Mouse (Mus musculus): ENCODE results near the gene Gatd1. TPM values are rescaled to one million over a fixed set of nuclear protein-coding genes. Genes with fewer than 3 reads are reported as not detected.
"Not testable (repeated sequence)": the region's sequence is repeated elsewhere in the genome, so short reads cannot be mapped to it uniquely, and the experiment has no call there.

Gatd1 gene
- polyA plus RNA-seq, 1 experiment from 2014 or later, result 34.0 TPM

GRCm38 (mm10) chr7:141407670-141408069 lies 6.3 kb downstream of the Gatd1 start:
- not testable (repeated sequence) for H3K4me1 ChIP-seq (ENCODE audit: control insufficient read depth, insufficient read depth, low read length); ATAC-seq (ENCODE audit: low FRiP score); DNase-seq (ENCODE audit: low spot score, missing footprints); H3K4me2 ChIP-seq; H3K36me3 ChIP-seq (ENCODE audit: control insufficient read depth, insufficient read depth, low read length); H3K9ac ChIP-seq (ENCODE audit: low read length); H3K4me3 ChIP-seq (ENCODE audit: low read depth, low read length); H3K27me3 ChIP-seq (ENCODE audit: control insufficient read depth, insufficient read depth, low read length); H3K27ac ChIP-seq (ENCODE audit: low read depth, low read length); H3K9me3 ChIP-seq (ENCODE audit: control insufficient read depth, low read length)
- 97% methylated on average over 7 of the region's 7 CpGs for WGBS

- no peaks in the 10 kb centered on the region for H3K27me3 ChIP-seq (ENCODE audit: control insufficient read depth, insufficient read depth, low read length)
- ATAC-seq (ENCODE audit: low FRiP score) (no peak), DNase-seq (ENCODE audit: low spot score, missing footprints) (no peak)
- H3K4me2 ChIP-seq, result no peak overlapping the region
- WGBS, result 81% methylated on average over 4 of the region's 4 CpGs
- peaks cover 14% of the 10 kb centered on the region for H3K36me3 ChIP-seq (ENCODE audit: control insufficient read depth, insufficient read depth, low read length)
- H3K27ac ChIP-seq (ENCODE audit: low read depth, low read length), result no peak overlapping the region
- no peak overlapping the region for H3K4me3 ChIP-seq (ENCODE audit: low read depth, low read length)
- no peaks in the 10 kb centered on the region for H3K9me3 ChIP-seq (ENCODE audit: control insufficient read depth, low read length)
- no peaks in the 10 kb centered on the region for H3K4me1 ChIP-seq (ENCODE audit: control insufficient read depth, insufficient read depth, low read length)
- no peak overlapping the region for H3K9ac ChIP-seq (ENCODE audit: low read length)
Measured at GRCm38 (mm10) chr7:141405466-141405865, 8.5 kb downstream of the Gatd1 start.

DNA sequence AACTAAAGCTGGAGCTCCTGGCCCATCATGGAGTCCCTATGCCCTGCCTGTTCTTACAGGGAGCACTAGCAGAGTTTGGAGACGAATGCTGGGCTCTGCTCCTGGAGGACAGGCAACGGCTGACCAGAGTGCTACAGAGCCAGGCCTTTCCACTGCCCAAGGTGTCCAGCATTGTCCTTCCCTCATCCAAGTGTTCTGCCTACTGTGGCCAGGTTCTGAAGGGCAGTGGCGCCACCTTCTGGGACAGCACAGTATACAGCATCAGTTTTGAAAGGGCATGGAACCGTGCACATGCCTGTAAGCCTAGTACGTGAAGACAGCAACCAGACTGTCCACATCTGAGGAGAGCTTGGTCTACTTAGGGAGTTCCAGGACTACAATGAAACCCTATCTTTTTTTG lies 10.6 kb downstream of the Gatd1 start:
- WGBS, result 55% methylated on average over 5 of the region's 5 CpGs
- H3K27ac ChIP-seq (ENCODE audit: low read depth, low read length), result no peak overlapping the region
- peak; percentile 54; the same call in 1 of the 2 replicates for ATAC-seq (ENCODE audit: low FRiP score)
- H3K4me3 ChIP-seq (ENCODE audit: low read depth, low read length), result no peak overlapping the region
- no peaks in the 10 kb centered on the region for H3K9me3 ChIP-seq (ENCODE audit: control insufficient read depth, low read length)
- no peak overlapping the region for H3K4me2 ChIP-seq
- no peak overlapping the region for H3K9ac ChIP-seq (ENCODE audit: low read length)
- DNase-seq (ENCODE audit: low spot score, missing footprints), result peak; percentile 88
- no peaks in the 10 kb centered on the region for H3K4me1 ChIP-seq (ENCODE audit: control insufficient read depth, insufficient read depth, low read length)
- peaks cover 16% of the 10 kb centered on the region for H3K36me3 ChIP-seq (ENCODE audit: control insufficient read depth, insufficient read depth, low read length)
- no peaks in the 10 kb centered on the region for H3K27me3 ChIP-seq (ENCODE audit: control insufficient read depth, insufficient read depth, low read length)

GRCm38 (mm10) chr7:141395348-141395747 lies 18.6 kb downstream of the Gatd1 start:
- H3K9me3 ChIP-seq (ENCODE audit: control insufficient read depth, low read length), result no peaks in the 10 kb centered on the region
- H3K4me1 ChIP-seq (ENCODE audit: control insufficient read depth, insufficient read depth, low read length), result peaks cover 12% of the 10 kb centered on the region
- WGBS, result 57% methylated on average over 1 of the region's 1 CpGs
- DNase-seq (ENCODE audit: low spot score, missing footprints) (no peak), ATAC-seq (ENCODE audit: low FRiP score) (no peak)
- no peak overlapping the region for H3K4me3 ChIP-seq (ENCODE audit: low read depth, low read length)
- peaks cover 8% of the 10 kb centered on the region; the same call in 1 of the 2 replicates for H3K36me3 ChIP-seq (ENCODE audit: control insufficient read depth, insufficient read depth, low read length)
- no peak overlapping the region for H3K27ac ChIP-seq (ENCODE audit: low read depth, low read length)
- no peak overlapping the region for H3K4me2 ChIP-seq
- no peak overlapping the region for H3K9ac ChIP-seq (ENCODE audit: low read length)
- H3K27me3 ChIP-seq (ENCODE audit: control insufficient read depth, insufficient read depth, low read length), result 0 out of 2 replicates have a peak, but pooled peaks cover 2% of the 10 kb centered on the region

DNA sequence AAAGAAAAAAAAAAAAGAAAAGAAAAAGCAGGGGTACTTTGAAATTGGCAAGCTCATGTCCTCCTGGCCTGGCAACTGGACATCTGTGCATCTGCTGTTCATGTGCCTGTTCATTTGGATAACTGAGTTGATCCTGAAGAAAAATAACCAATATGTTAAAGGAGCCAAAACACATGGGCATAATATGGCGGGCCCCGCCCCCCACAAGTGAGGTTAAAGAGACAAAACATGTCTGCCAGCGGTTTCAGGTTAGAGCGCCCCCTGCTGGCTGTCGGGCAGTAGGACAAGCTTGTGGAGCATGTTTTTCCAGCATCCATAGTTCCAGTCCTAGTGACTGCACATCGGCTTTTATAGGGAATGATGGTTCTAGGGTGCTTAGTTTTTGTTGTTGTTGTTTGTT lies 19.2 kb downstream of the Gatd1 start:
- H3K4me3 ChIP-seq (ENCODE audit: low read depth, low read length), result no peak overlapping the region
- no peaks in the 10 kb centered on the region for H3K9me3 ChIP-seq (ENCODE audit: control insufficient read depth, low read length)
- H3K27ac ChIP-seq (ENCODE audit: low read depth, low read length), result no peak overlapping the region
- H3K9ac ChIP-seq (ENCODE audit: low read length), result no peak overlapping the region
- 0 out of 2 replicates have a peak, but pooled peaks cover 2% of the 10 kb centered on the region for H3K27me3 ChIP-seq (ENCODE audit: control insufficient read depth, insufficient read depth, low read length)
- 21% methylated on average over 6 of the region's 6 CpGs for WGBS
- DNase-seq (ENCODE audit: low spot score, missing footprints), result peak; percentile 94
- H3K4me1 ChIP-seq (ENCODE audit: control insufficient read depth, insufficient read depth, low read length), result peaks cover 12% of the 10 kb centered on the region
- no peak overlapping the region for H3K4me2 ChIP-seq
- ATAC-seq (ENCODE audit: low FRiP score), result no peak
- peaks cover 7% of the 10 kb centered on the region; the same call in 1 of the 2 replicates for H3K36me3 ChIP-seq (ENCODE audit: control insufficient read depth, insufficient read depth, low read length)

DNA sequence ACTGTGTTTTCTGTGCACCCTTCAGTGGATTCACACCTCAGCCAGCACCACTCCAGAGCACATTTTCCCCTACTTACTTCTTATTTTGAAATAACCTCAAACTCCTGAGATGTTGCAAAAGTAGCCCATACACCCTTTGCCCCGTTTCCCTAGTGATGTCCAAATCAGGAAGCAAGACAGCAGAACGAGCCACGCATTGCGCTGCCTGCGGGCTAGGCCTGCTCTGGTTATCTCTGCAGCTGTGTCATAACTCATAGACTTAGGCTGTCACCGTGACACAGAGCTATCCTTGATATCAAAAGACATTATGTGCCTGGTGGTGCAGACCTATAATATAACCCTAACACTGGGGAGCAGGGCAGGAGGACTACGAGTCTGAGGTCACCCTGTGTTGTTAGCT lies 19.8 kb downstream of the Gatd1 start:
- no peak for DNase-seq (ENCODE audit: low spot score, missing footprints)
- no peak for ATAC-seq (ENCODE audit: low FRiP score)
- Histone ChIP-seq H3K9me3 (ENCODE audit: control insufficient read depth, low read length) (no peaks in the 10 kb centered on the region), H3K27ac (ENCODE audit: low read depth, low read length) (no peak overlapping the region), H3K9ac (ENCODE audit: low read length) (no peak overlapping the region), H3K27me3 (ENCODE audit: control insufficient read depth, insufficient read depth, low read length) (0 out of 2 replicates have a peak, but pooled peaks cover 2% of the 10 kb centered on the region), H3K36me3 (ENCODE audit: control insufficient read depth, insufficient read depth, low read length) (peaks cover 5% of the 10 kb centered on the region; the same call in 1 of the 2 replicates), H3K4me3 (ENCODE audit: low read depth, low read length) (no peak overlapping the region), H3K4me2 (no peak overlapping the region), H3K4me1 (ENCODE audit: control insufficient read depth, insufficient read depth, low read length) (peaks cover 12% of the 10 kb centered on the region)
- 91% methylated on average over 7 of the region's 7 CpGs for WGBS

DNA sequence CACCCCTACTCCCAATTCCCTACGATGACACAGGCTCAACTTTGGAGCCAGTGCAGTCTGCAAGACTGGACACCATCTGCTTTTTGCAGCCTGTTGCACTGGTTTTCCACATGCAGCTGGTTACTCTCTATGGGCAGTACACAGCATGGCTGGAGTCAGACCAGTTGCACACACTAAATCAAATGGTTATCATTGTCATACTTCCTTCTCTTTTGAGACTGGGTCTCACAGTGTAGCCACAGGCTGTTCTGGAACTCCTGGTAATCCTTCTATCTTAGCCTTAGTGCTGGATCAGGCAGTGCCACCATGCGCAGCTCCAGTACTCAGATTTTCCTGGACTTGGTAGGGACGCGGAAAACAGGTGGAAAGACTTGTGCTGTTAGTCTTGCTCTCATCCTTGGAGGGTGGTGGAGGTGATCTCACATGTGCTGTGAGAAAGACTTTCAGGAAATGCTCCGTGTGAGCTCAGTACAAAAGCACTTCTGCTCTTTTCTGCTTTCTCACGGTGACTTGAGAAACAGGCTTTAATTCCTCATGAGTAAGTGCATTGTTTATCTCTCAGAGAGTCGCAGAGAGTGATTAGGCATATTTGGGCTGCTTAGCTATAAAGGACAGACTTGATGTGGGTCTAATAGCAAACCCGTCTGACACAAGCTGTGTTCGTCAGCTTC lies 21.2 kb downstream of the Gatd1 start:
- peak overlapping the region; percentile 97 for H3K4me2 ChIP-seq
- H3K4me1 ChIP-seq (ENCODE audit: control insufficient read depth, insufficient read depth, low read length), result peaks cover 12% of the 10 kb centered on the region
- peak overlapping the region; percentile 78 for H3K9ac ChIP-seq (ENCODE audit: low read length)
- ATAC-seq (ENCODE audit: low FRiP score) (no peak; the same call in 1 of the 2 replicates), DNase-seq (ENCODE audit: low spot score, missing footprints) (no peak)
- peaks cover 1% of the 10 kb centered on the region; the same call in 1 of the 2 replicates for H3K36me3 ChIP-seq (ENCODE audit: control insufficient read depth, insufficient read depth, low read length)
- H3K4me3 ChIP-seq (ENCODE audit: low read depth, low read length), result peak overlapping the region; percentile 67
- no peaks in the 10 kb centered on the region for H3K9me3 ChIP-seq (ENCODE audit: control insufficient read depth, low read length)
- 0 out of 2 replicates have a peak, but pooled peaks cover 2% of the 10 kb centered on the region for H3K27me3 ChIP-seq (ENCODE audit: control insufficient read depth, insufficient read depth, low read length)
- 0 out of 2 replicates have a peak overlapping the region, but pooled peaks have one; percentile 54 for H3K27ac ChIP-seq (ENCODE audit: low read depth, low read length)
- WGBS, result 32% methylated on average over 9 of the region's 9 CpGs

- Histone ChIP-seq H3K36me3 (ENCODE audit: control insufficient read depth, insufficient read depth, low read length) (no peaks in the 10 kb centered on the region; the same call in 1 of the 2 replicates), H3K9me3 (ENCODE audit: control insufficient read depth, low read length) (no peaks in the 10 kb centered on the region), H3K27ac (ENCODE audit: low read depth, low read length) (peak within 1 kb of the TSS; percentile 54; the same call in 1 of the 2 replicates), H3K27me3 (ENCODE audit: control insufficient read depth, insufficient read depth, low read length) (0 out of 2 replicates have a peak, but pooled peaks cover 2% of the 10 kb centered on the region), H3K4me2 (peak within 1 kb of the TSS; percentile 97), H3K4me1 (ENCODE audit: control insufficient read depth, insufficient read depth, low read length) (peaks cover 12% of the 10 kb centered on the region), H3K9ac (ENCODE audit: low read length) (peak within 1 kb of the TSS; percentile 78), H3K4me3 (ENCODE audit: low read depth, low read length) (peak within 1 kb of the TSS; percentile 67)
- WGBS, result under 1% methylated on average over 57 of the region's 57 CpGs
- DNase-seq (ENCODE audit: low spot score, missing footprints) (peak; percentile 99), ATAC-seq (ENCODE audit: low FRiP score) (peak; percentile 96)
Measured at GRCm38 (mm10) chr7:141391625-141392551, 22.0 kb downstream of the Gatd1 start, which contains the start of gene Taldo1. Gene Taldo1 (plus strand): TSS chr7:141392199.
